ENCODE assay signal across 9 mouse cellular contexts in the genomic region with DNA sequence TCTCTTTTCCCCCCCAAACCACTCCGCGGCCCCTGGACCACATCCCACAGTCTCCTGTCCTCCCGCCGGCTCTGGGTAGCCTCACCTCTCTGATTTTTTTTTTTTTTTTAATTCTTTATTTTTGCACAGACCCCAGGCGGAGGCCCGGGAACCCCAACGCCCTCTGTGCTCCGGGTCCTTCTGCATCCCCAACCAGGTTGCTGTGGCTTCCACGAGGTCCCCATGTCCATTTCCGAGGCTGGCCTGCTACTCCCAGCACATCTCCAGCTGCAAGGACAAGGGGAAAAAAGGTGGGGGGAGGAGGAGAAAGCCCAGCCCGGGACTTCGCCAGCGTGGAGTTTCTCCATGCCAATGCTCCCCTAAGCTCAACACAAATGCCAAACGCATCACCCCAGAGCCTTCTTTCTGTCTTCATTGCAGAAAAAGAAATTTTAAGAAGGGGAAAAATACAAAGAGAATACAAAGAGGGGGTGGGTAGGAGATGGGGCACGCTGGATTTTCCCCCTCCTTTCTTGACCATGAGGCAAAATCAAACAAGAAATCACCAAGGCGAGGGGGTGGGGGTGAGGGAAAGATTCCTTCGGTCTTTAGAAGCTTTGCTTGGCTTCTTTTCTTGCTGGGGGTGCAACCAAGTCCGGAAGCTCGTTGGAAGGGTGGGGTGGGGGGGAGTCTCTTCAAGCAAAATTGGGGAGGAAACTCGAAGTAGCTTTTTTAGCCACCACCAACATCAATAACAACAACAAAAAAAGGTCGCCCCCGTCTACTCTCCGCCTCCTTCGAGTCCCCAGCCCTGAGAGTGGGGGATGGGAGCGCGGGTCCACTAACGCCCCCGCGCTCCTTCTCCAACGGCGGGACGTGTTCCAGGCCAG. TPM values are rescaled to one million over a fixed set of nuclear protein-coding genes. Genes with fewer than 3 reads are reported as not detected.
DNase-seq lines count a peak whose midpoint lies in the region; ATAC-seq lines count a peak whose summit lies in the region.
"Had no signal": no experiment of that assay in that cellular context is flagged by ENCODE, and none has a peak within 500 bp of the region (broad histone marks: within the 10 kb centered on the region; RNA-seq: fewer than 3 reads in every experiment).

No protein-coding gene starts in this region.

- WGBS in embryonic facial prominence, embryonic 12.5 days = under 1% methylated on average over 32 of the region's 32 CpGs
- 0% methylated on average over 32 of the region's 32 CpGs for WGBS in heart, embryonic 13.5 days
- under 1% methylated on average over 32 of the region's 32 CpGs for WGBS in kidney, embryonic 16.5 days
- WGBS in liver, embryonic 13.5 days (ENCODE audit: insufficient replicate concordance) = 1% methylated on average over 32 of the region's 32 CpGs
- under 1% methylated on average over 32 of the region's 32 CpGs for whole genome bisulfite sequencing in neural tube, embryonic 13.5 days

- peak overlapping the region; percentile 98 for H3K4me3 ChIP-seq in embryonic facial prominence, embryonic 12.5 days
- peak overlapping the region; percentile 100 for H3K4me3 ChIP-seq in heart, embryonic 13.5 days
- peak overlapping the region; percentile 98 for H3K4me3 ChIP-seq in kidney, embryonic 16.5 days (ENCODE audit: low read length)
- H3K4me3 ChIP-seq in liver, embryonic 13.5 days (replicated peaks) = peak overlapping the region; percentile 66
- H3K4me3 ChIP-seq in neural tube, embryonic 13.5 days = peak overlapping the region; percentile 100

- peak overlapping the region; percentile 100 for H3K9ac ChIP-seq in embryonic facial prominence, embryonic 12.5 days
- H3K9ac ChIP-seq in heart, embryonic 13.5 days = peak overlapping the region; percentile 100
- peak overlapping the region; percentile 99 for H3K9ac ChIP-seq in kidney, embryonic 16.5 days (replicated peaks; ENCODE audit: low read length)
- H3K9ac ChIP-seq in liver, embryonic 13.5 days = peak overlapping the region; percentile 49; the same call in 1 of the 2 replicates
- H3K9ac ChIP-seq in neural tube, embryonic 13.5 days = peak overlapping the region; percentile 100

- peak overlapping the region; percentile 100 for H3K27ac ChIP-seq in embryonic facial prominence, embryonic 12.5 days
- peak overlapping the region; percentile 100 for H3K27ac ChIP-seq in heart, embryonic 13.5 days (replicated peaks)
- peak overlapping the region; percentile 100 for H3K27ac ChIP-seq in kidney, embryonic 16.5 days (ENCODE audit: low read length)
- H3K27ac ChIP-seq in liver, embryonic 13.5 days = no peak overlapping the region; the same call in 1 of the 2 replicates
- H3K27ac ChIP-seq in neural tube, embryonic 13.5 days (replicated peaks) = peak overlapping the region; percentile 99

- H3K4me2 ChIP-seq in embryonic facial prominence, embryonic 12.5 days (replicated peaks) = peak overlapping the region; percentile 46
- H3K4me2 ChIP-seq in heart, embryonic 13.5 days = peak overlapping the region; percentile 73
- H3K4me2 ChIP-seq in kidney, embryonic 16.5 days (replicated peaks; ENCODE audit: low read depth, low read length) = peak overlapping the region; percentile 63
- peak overlapping the region; percentile 80 for H3K4me2 ChIP-seq in liver, embryonic 13.5 days
- H3K4me2 ChIP-seq in neural tube, embryonic 13.5 days = peak overlapping the region; percentile 57

- H3K27me3 ChIP-seq in embryonic facial prominence, embryonic 12.5 days = no peaks in the 10 kb centered on the region
- H3K27me3 ChIP-seq in heart, embryonic 13.5 days (replicated peaks) = no peaks in the 10 kb centered on the region
- H3K27me3 ChIP-seq in kidney, embryonic 16.5 days (ENCODE audit: insufficient read depth, low read length) = no peaks in the 10 kb centered on the region
- H3K27me3 ChIP-seq in liver, embryonic 13.5 days = peaks cover 55% of the 10 kb centered on the region
- H3K27me3 ChIP-seq in neural tube, embryonic 13.5 days = no peaks in the 10 kb centered on the region
- H3K27me3 ChIP-seq: Patski had no signal

- peak; percentile 51 for DNase-seq in ovary, adult 18-20 months (ENCODE audit: low spot score)
- DNase-seq in ovary, postnatal 14 days (ENCODE audit: low spot score) = no peak
- DNase-seq in liver, embryonic 13.5 days = no peak
- DNase-seq in thymus, postnatal 36 days = peak; percentile 70 to 81

- H3K4me1 ChIP-seq in embryonic facial prominence, embryonic 12.5 days = peaks cover 19% of the 10 kb centered on the region
- H3K4me1 ChIP-seq in heart, embryonic 13.5 days = peaks cover 29% of the 10 kb centered on the region
- H3K4me1 ChIP-seq in kidney, embryonic 16.5 days (ENCODE audit: insufficient read depth, low read length) = peaks cover 26% of the 10 kb centered on the region
- peaks cover 37% of the 10 kb centered on the region for H3K4me1 ChIP-seq in liver, embryonic 13.5 days (replicated peaks)
- H3K4me1 ChIP-seq in neural tube, embryonic 13.5 days (replicated peaks) = peaks cover 30% of the 10 kb centered on the region

- H3K36me3 ChIP-seq in embryonic facial prominence, embryonic 12.5 days = no peaks in the 10 kb centered on the region; the same call in 1 of the 2 replicates
- peaks cover 10% of the 10 kb centered on the region for H3K36me3 ChIP-seq in heart, embryonic 13.5 days
- no peaks in the 10 kb centered on the region for H3K36me3 ChIP-seq in kidney, embryonic 16.5 days (ENCODE audit: insufficient read depth, low read length)
- no peaks in the 10 kb centered on the region for H3K36me3 ChIP-seq in liver, embryonic 13.5 days
- peaks cover 7% of the 10 kb centered on the region; the same call in 1 of the 2 replicates for H3K36me3 ChIP-seq in neural tube, embryonic 13.5 days

- ATAC-seq in embryonic facial prominence, embryonic 12.5 days (ENCODE audit: insufficient number of reproducible peaks, insufficient read depth, low FRiP score, low TSS enrichment) = no peak
- ATAC-seq in heart, embryonic 13.5 days (ENCODE audit: extremely low read depth, insufficient number of reproducible peaks, low FRiP score, low TSS enrichment) = no peak
- no peak for ATAC-seq in kidney, embryonic 16.5 days (ENCODE audit: low FRiP score, low TSS enrichment)
- ATAC-seq in liver, embryonic 13.5 days (ENCODE audit: low read depth) = no peak
- no peak for ATAC-seq in neural tube, embryonic 13.5 days (ENCODE audit: low read depth)
- ATAC-seq: Patski had no signal

- H3K9me3 ChIP-seq in embryonic facial prominence, embryonic 12.5 days = no peaks in the 10 kb centered on the region
- no peaks in the 10 kb centered on the region for H3K9me3 ChIP-seq in heart, embryonic 13.5 days
- H3K9me3 ChIP-seq in kidney, embryonic 16.5 days (ENCODE audit: low read length) = no peaks in the 10 kb centered on the region
- no peaks in the 10 kb centered on the region for H3K9me3 ChIP-seq in liver, embryonic 13.5 days (replicated peaks)
- H3K9me3 ChIP-seq in neural tube, embryonic 13.5 days = no peaks in the 10 kb centered on the region

RNA-seq across cellular contexts. Expression of a gene that starts 2.7 kb away (rescaled TPM):
- 142 and 153 TPM in 2 replicates for polyA plus RNA-seq in embryonic facial prominence, embryonic 12.5 days (2016; fragmentation: Nextera tagmentation; extraction: Ambion mirVana)
- 37.1 and 37.9 TPM in 2 replicates for polyA plus RNA-seq in heart, embryonic 13.5 days (2015; fragmentation: Nextera tagmentation; extraction: Ambion mirVana)
- polyA plus RNA-seq in kidney, embryonic 16.5 days (2015; fragmentation: Nextera tagmentation; extraction: Ambion mirVana) = 27.8 and 33.4 TPM in 2 replicates
- polyA plus RNA-seq in liver, embryonic 13.5 days (2015; fragmentation: Nextera tagmentation; extraction: Ambion mirVana) = 2.7 and 4.2 TPM in 2 replicates
- 161 and 183 TPM in 2 replicates for polyA plus RNA-seq in neural tube, embryonic 13.5 days (2015; fragmentation: Nextera tagmentation; extraction: Ambion mirVana)

Comparison
In these comparisons a context has a peak if more than half of its experiments do, and no peak if none do; other contexts are left out.
1. DNase-seq: peak in ovary, adult 18-20 months (single experiment) and thymus, postnatal 36 days (2 of 2); none in ovary, postnatal 14 days (single experiment) and liver, embryonic 13.5 days (single experiment).
2. H3K9ac ChIP-seq: peak in every context shown above with its lines; median percentile 100 in embryonic facial prominence, embryonic 12.5 days; 100 in heart, embryonic 13.5 days; 100 in neural tube, embryonic 13.5 days; 99 in kidney, embryonic 16.5 days; 49 in liver, embryonic 13.5 days.
3. Peak in every context shown above with its lines, with median percentiles within 50 percentile points of each other: H3K4me2 ChIP-seq and H3K4me3 ChIP-seq.